Mouse (Mus musculus): ENCODE results near the gene Strbp.
"Not testable (repeated sequence)": the region's sequence is repeated elsewhere in the genome, so short reads cannot be mapped to it uniquely, and the experiment has no call there.

The Strbp gene

DNA sequence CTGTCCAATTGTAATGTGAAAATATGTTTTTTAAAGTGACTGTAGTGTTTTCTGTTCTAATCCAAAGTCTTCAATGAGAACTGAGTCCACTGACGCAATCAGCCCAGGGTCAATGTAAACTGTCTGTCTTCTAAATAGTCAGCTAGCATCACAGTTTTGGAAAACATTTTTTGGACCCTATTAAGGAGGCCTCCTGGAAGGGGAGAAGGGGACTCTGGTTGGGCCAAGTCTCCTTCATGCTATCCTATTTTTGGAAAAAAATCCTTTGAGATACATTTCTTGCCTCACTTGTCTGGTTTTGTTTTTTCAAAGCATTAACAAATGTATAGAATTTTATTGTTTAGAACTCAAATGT is 184.4 kb downstream of the Strbp start:
- DNase-seq (ENCODE audit: low spot score in 2 of 2) = no peak

DNA sequence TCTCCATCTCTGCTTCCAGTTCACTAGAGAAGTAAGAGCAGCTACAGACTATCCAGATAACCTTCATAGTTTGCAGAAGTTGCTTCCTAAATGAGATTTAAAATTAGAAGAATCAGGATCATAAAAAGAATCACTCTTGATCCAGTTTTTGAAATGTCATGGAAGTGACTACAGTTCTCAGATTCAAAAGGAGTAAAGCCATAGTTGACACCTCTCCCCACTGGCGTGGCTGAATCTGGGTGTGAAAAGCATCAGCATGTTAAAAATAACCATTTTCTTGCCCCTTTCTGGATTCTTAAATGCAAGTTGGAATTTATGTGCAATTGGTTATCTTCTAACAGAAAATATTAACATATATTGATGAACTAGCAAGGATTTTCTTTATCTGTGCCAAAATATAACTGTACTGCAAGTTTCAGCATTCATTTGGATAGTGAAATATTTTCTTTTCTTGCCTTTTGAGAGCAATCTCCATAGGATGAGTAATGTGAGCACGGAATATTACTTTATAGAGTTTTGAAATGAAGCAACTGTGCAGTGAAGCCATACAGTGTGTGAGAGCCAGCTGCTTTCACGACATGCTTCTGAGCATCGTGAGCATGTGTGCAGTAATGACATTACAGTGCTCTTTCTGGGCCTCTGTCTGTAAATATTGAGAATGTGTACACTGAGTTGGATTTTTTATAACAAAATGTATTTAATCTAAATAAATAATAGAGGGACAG is 184.9 kb downstream of the Strbp start:
- no peak for DNase-seq (ENCODE audit: low spot score in 2 of 2)

DNA sequence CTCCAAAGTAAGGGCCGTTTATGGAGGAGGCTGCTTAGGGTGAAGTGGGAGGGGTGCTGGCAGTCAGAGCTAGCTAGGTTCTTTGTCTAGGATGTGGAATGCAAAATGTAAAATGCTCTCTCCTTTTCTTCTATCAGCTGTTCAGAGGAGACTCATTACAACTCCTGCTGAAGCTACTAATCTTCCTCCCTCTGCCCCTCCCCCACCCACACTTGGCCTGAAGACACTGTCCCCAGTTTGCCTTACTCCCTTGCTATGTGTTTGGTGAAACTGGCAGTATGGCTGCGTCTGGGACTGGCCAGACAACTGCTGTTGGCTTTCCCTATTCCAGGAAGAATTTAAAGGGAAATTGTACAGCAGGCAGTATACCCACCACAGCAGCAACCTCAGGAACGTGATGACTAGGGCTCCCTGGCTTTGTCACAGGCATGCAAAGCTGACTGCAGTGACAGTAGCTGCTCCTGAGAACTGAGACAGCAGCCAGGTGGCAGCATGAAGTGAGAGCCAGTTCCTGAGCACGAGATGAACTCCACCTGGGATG is 186.7 kb downstream of the Strbp start:
- DNase-seq (ENCODE audit: low spot score in 2 of 2) = no peak

DNA sequence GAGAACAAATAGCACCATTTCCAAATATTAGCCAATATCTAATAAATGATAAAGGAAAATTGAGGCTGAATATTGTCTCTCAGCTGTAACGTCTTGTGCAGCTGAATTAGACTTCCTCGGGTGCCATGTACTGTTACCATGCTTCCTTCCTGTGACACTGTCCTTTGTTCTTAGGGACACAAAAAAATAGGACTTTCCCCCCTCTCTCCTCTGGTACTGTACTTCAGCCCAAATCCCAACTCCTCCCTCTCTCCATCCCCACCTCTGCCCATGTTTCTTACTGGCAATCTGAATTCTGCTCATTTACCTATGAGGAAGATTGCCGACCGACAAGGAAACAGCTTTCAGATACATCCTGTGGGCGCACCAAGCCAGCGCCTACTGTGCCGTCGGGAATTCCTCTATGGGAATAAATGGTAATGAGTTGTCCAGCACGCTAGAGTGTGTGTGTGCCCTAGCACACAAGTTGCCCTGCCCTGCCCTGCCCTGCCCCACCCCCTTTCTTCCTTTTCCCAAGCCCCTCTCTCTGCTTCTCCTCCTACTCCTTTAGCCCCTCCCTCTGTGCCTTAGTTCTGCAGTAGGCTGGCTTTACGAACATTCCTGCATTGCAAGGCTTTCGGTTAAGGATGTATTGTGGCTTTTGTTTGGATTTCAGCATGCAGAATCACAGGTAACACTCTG is 187.5 kb downstream of the Strbp start, which contains the start of gene Gpr21:
Gene Gpr21, plus strand, starts transcription at position 303 of the 681 bp plus-strand sequence.
- DNase-seq (ENCODE audit: low spot score in 2 of 2) = no peak

DNA sequence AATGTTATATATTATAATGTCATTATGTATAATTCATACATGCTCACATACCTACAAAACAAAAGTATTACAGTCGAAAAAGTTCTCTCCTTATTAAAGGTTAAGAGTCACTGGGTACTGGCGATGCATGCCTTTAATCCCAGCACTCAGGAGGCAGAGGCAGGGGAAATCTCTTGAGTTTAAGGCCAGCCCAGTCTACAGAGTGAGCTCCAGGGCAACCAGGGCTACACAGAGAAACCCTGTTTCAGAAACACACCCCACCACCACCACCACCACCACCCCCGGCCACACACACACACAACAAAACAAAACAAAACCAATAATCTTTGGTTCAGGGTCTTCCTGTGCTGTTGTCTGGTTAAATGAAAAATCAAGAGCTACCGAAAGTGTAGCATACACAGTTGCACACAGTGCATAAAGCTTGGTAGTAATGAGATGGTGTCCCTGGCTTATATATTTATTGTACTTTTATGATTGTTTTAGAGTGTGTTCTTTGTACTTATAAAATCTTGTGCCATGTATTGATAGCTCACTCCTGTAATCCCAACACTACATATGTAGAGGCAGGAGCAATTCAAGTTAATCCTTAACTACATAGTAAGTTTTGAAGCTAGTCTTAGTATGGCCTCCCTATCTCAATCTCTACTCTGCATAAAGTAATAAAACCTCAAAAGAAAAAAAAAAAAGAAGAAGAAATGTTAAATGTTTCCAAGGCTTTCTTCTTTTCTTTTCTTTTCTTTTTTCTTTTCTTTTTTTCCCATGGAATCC is 192.3 kb downstream of the Strbp start:
- no peak for DNase-seq (ENCODE audit: low spot score in 2 of 2)

DNA sequence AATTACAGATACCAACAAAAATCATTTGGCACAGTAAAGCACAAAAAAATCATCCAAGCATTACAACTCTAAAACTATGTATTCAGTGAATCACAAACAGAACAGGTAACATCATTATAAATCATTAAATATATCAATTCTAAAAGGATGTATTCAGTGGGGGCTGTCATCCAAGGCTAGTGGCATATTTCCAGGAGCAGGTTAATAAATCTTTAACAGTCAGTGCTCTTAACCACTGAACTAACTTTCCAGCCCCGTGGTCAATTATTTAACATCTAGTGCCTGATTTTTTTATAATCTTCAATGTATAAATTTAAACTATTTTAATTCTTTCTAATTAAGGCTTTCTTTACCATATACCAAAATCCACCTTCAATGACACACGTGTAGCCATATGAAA is 197.8 kb downstream of the Strbp start:
- not testable (repeated sequence) for DNase-seq (ENCODE audit: low spot score in 2 of 2)

DNA sequence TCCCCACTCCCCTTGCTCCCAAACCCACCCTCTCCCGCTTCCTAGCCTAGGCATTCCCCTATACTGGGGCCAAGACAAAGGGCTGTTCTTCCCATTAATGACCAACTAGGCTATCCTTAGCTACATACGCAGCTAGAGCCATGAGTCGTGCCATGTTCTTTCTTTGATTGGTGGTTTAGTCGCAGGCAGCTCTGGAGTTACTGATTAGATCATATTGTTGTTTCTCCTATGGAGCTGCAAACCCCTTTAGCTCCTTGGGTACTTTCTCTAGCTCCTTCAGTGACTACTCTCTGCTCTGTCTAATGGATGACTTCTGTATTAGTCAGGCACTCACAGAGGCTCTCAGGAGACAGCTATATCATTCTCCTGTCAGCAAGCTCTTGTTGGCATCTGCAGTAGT is 206.3 kb downstream of the Strbp start:
- DNase-seq (ENCODE audit: low spot score in 2 of 2) = no peak

DNA sequence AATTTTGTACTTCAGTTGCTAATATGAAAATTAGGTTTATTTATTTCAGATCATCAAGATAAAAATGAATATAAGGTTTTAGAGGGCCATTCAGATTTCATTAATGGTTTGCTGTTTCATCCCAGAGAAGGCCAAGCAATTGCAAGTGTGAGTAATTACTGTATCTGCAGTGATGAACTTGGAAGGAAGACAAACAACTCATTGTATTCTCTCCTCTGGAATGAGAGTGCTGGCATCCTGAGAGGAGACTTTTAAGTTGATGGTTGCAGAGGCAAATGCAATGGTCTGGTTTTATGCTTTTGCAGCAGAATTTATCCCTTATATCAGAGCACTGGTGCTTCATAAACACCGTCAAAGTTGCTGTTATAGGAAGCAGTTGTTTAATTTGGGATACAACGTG is 214.7 kb downstream of the Strbp start:
- DNase-seq (ENCODE audit: low spot score in 2 of 2) = no peak

DNA sequence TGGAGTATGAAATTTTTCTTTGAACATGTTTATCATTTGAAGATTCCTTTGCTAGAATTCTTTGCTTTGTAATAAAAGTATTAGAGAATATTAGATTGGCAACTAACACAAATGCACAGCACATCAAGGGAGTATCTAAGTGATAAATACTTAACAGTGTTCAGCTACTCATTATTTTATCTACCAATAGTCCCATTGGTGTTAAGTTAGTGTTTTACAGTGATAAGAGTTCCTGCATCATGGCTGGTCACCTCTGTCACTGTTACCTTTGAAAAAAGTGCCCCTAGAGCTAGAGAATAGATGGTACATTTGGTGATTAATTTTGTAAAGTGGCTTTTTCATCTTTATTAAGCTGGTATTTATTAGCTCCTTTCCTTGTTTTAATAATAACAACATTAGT is 217.3 kb downstream of the Strbp start:
- DNase-seq (ENCODE audit: low spot score in 2 of 2) = no peak

DNA sequence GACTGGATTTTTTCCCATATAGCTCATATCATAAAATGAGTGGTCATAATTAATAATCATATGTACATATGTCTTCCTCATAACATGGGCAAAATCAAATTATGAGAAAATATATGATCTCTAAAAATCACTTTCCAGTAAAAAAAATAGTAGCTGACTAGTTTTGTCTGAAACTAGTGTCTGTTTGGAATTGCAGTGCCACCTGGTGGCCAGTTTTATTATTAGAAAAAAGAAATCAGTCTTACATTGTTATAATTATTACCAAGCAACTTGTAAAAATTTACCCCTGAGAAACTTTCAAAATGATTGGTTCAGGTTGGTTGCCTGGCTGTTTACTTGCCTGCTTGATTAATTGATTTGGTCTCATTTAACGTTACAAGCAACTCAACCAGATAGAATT is 218.3 kb downstream of the Strbp start:
- no peak for DNase-seq (ENCODE audit: low spot score in 2 of 2)

DNA sequence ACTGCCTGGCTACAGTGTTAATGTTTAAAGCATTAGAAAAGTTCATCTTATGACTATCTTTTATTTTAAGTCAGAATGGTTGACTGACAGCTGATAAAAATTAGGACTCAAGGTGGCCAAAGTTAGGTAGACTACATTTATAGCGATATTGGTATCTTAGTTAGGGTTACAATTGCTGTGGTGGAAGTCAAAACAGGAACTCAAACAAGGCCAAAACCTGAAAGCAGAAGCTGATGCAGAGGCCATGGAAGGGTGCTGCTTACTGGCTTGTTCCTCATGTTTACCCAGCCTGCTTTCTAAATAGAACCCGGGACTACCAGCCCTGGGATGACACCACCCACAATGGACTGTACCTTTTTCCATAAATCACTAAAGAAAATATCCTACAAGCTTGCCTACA is 219.5 kb downstream of the Strbp start:
- DNase-seq (ENCODE audit: low spot score in 2 of 2) = no peak

DNA sequence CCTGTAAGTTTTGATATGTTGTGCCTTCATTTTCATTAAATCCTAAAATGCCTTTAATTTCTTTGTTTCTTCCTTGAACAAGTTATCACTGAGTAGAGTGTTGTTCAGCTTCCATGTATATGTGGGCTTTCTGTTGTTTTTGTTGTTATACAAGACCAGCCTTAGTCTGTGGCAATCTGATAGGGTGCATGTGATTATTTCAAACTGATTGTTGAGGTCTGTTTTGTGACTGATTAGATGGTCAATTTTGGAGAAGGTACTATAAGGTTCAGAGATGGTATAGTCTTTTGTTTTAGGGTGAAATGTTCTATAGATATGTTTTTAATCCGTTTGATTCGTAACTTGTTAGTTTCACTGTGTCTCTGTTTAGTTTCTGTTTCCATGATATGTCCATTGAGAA is 223.6 kb downstream of the Strbp start:
- DNase-seq (ENCODE audit: low spot score in 2 of 2) = no peak

DNA sequence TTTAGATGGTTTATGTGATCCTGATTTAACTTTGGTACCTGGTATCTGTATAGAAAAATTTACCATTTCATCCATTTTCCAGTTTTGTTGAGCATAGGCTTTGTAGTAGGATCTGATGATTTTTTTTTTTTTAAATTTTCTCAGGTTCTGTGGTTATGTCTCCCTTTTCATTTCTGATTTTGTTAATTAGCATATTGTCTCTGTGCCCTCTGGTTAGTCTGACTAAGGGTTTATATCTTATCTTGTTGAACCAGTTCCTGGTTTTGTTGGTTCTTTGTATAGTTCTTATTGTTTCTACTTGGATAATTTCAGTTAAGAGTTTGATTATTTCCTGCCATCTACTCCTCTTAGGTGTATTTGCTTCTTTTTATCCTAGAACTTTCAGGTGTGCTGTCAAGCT is 224.1 kb downstream of the Strbp start:
- no peak for DNase-seq (ENCODE audit: low spot score in 2 of 2)

DNA sequence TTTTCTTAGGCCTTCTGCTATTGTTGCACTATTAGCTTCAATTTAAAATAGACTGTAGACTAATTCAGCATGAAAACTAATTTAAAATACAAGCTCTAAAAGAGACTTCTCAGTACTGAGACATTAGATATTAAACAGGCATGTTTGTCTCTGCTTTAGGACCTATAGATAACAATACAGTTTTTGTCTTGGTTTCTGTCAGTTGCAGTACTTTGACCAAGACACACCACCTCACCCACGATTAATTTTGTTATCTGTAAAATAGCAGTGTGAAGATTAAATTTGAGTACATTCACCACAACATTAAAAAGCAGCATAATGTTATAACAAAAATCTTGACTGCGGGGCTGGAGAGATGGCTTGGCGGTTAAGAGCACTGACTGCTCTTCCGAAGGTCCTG is 237.4 kb downstream of the Strbp start:
- DNase-seq (ENCODE audit: low spot score in 2 of 2) = no peak

DNA sequence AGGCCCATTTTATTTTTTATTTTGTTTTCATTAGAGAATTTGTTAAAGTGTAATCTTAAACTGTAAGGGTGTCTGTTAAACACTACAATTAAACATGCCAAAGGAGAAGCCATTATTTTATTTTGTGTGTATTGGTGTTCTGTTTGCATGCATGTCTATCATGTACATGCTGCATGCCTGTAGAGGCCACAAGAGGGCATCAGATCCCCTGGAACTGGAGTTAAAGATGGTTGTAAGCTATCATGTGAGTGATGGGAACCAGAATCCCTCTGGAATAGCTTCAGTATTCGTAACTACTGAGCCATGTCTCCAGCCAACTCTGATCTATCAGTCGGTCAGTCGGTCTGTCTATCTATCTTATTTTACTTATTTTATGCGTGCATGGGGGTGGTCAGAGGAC is 243.0 kb downstream of the Strbp start:
- no peak for DNase-seq (ENCODE audit: low spot score in 2 of 2)

DNA sequence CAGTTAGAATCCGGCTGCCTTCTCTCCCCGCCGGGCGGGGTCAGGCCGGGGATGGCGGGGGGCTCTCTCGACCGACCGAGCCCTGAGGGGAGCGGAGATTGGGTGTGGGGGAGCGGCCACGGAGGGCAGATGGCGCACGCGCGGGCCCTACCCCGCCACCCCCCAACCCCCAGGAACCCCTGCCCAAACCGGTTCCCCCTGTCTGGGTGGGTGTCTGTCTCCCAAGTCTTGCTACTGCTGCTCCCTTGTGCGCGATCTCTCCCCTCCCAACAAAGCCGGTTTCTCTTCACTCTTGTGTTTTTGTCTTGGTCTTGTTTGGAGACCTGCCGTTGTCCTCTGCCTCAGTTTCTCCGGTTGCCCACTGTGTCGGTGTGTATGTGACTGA is 251.3 kb downstream of the Strbp start:
- peak in 1 of 2 experiments; percentile 18 for DNase-seq (ENCODE audit: low spot score in 2 of 2)

DNA sequence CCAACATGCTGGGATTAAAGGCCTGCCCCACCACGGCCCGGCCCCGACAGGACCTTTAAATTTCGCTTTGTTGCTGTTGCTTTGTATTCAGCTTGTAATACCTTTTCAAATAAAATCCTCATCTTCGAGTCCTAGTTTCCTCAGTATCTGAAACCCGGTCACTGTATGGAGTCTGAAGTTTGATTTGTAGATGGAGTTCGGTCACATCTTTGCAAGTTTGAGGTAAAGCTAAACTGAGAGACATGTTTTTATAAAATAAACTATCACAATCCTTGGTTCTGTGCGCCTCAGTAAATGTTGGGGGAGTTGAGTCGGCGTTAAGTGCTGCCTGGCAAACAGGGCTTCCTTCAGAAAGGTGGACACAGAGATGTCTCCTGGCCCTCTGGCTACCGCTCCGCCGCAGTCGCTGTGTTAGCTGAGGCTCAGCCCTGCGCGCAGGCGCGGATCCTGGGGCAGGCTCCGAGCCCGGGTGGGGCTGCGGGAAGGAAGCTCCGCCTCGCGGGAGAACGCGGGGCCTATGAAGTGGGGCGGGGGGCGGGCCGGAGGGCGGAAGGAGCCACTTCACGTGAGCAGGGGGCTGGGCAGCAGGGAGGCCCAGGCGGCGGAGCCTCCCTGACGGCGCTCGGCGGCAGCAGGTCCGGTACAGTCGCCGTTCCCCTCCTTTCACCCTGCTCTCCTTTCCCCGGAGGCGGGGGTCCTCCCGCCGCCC is 251.8 kb downstream of the Strbp start:
- peak; percentile 78 to 84 for DNase-seq (ENCODE audit: low spot score in 2 of 2)

DNA sequence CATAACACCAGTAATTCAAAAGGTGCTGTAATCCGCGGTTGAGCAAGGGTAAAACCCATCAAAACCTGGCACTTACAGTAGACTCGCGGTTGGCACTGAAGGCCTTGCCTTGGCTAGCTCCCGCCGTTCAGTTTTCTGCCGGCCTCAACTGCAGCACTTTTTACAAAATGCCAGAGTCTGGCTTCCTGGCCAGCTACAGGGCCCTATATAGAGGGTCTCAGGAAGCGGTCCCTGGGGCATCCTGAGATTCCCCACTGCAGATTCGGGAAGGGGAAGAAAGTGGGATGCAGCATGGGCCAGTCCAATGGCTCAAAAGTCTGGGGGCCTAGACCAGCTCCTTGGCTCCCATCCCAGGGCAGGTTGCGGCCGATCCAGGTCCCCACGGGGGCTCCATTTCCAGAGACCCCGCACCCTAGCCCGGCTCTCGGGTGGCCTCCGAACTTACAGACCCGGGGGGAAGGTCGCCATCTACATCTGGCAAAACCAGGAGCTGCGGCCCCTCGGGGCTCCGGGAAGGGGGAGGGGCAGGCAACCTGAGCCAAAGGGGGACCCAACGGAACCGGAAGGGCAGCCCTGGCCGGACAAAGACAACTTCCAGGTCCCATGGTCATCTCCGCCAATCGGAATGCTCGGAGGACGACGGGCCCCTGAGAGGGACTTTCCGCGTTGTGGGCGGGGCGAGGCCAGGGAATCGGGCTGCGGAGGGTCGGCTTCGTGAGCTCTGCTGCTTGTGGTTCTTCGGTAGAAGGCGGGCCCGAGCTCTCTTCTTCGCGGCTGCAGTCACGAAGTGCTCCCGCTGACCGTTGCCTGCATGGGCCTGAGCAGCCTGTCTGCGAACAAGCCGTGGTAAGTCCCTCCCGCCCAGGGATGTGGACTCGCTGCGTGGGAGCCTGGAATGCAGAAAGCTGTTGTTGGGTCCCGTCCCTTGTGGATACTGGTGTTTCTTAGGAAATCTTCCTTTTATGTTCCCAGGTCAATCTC is 260.8 kb downstream of the Strbp start, which contains the start of the genes Zbtb26, Zbtb6 and Rabgap1:
Gene Zbtb26, minus strand, starts transcription at position 525 of the 981 bp plus-strand sequence.
Gene Zbtb6, minus strand, starts transcription at position 561 of the 981 bp plus-strand sequence.
Gene Rabgap1, plus strand, starts transcription at position 669 of the 981 bp plus-strand sequence.
- DNase-seq (ENCODE audit: low spot score in 2 of 2) = peak; percentile 93 to 94

All from frontal cortex, postnatal 25 days (tissue).